Mouse (Mus musculus): Measurements from ENCODE around the gene Large1. TPM values are rescaled to one million over a fixed set of nuclear protein-coding genes. Genes with fewer than 3 reads are reported as not detected.
A peak's percentile ranks its signal among the peaks of the same experiment; 100 is the strongest.
"Not testable (repeated sequence)": the region's sequence is repeated elsewhere in the genome, so short reads cannot be mapped to it uniquely, and the experiment has no call there.

The Large1 gene
- polyA plus RNA-seq, 1 experiment from 2014 or later = 8.7 TPM

DNA sequence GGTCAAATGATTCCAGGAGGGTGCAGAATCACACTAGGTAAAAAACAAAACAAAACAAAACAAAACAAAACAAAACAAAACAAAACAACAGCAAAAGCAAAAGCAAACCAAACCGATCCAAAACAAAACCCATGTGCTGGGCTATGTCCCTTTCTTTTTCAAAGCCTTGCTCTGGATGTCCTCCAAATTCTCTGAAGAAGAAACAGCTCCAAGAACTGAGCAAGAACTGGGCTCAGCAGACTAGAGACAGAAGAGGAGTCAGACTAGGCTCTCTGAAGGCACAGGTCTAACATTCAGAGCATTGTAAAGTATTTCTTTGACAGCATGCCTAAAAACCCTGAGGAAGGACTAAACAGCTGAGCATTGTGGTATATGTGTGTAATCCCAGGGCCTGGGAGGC, 370.5 kb downstream of the Large1 start:
- Histone ChIP-seq H3K4me2 (no peak overlapping the region), H3K4me1 (ENCODE audit: insufficient read depth) (no peaks in the 10 kb centered on the region), H3K36me3 (ENCODE audit: insufficient read depth) (no peaks in the 10 kb centered on the region), H3K27me3 (ENCODE audit: insufficient read depth, low read length) (no peaks in the 10 kb centered on the region), H3K9ac (no peak overlapping the region), H3K4me3 (ENCODE audit: low read depth, low read length) (no peak overlapping the region), H3K27ac (ENCODE audit: low read depth) (no peak overlapping the region), H3K9me3 (ENCODE audit: low read depth, low read length) (no peaks in the 10 kb centered on the region)
- 91% methylated on average over 1 of the region's 1 CpGs for WGBS
- DNase-seq (no peak), ATAC-seq (ENCODE audit: insufficient read depth) (no peak)
- TF ChIP-seq CTCF (IDR thresholded peaks at IDR 0.05; ENCODE audit: low read depth) = no peak

DNA sequence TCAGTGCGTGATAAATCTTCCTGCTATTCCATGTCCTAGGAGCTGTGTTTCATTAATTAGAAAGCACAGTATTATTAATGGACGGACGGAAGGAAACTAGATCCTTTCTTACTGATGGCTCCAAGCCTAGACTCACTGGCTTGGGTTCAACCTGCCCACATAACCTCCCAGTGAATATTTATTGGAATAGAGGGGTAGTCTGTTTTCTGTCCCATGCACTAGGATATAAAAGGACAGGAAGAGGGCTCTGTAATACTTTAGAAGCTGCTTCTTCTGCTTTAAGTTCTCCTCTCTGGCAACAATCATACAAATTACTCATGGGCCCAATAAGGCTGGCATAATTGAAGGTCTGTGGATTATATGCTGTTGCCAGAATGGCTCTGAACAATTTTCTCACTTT, 398.3 kb downstream of the Large1 start:
- ATAC-seq (ENCODE audit: insufficient read depth) (no peak), DNase-seq (no peak)
- Histone ChIP-seq H3K27ac (ENCODE audit: low read depth) (no peak overlapping the region), H3K36me3 (ENCODE audit: insufficient read depth) (no peaks in the 10 kb centered on the region), H3K27me3 (ENCODE audit: insufficient read depth, low read length) (no peaks in the 10 kb centered on the region), H3K4me1 (ENCODE audit: insufficient read depth) (no peaks in the 10 kb centered on the region), H3K9ac (no peak overlapping the region), H3K4me3 (ENCODE audit: low read depth, low read length) (no peak overlapping the region), H3K9me3 (ENCODE audit: low read depth, low read length) (no peaks in the 10 kb centered on the region), H3K4me2 (no peak overlapping the region)
- WGBS = 80% methylated on average over 3 of the region's 3 CpGs
- TF ChIP-seq CTCF (IDR thresholded peaks at IDR 0.05; ENCODE audit: low read depth) = no peak

DNA sequence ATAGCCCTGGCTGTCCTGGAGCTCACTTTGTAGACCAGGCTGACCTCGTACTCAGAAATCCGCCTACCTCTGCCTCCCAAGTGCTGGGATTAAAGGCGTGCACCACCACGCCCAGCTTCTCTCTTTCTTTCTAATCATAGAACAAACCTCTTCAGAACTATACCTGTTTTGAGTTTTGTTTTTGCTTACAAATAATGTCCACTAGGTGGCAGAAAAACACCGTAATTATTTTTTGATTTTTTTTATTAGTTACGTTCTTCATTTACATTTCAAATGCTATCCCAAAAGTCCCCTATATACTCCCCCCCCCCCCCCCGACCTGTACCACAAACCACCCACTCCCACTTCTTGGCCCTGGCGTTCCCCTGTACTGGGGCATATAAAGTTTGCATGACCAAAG, 411.9 kb downstream of the Large1 start:
- 69% methylated on average over 8 of the region's 8 CpGs for WGBS
- H3K9me3 ChIP-seq (ENCODE audit: low read depth, low read length); H3K4me2 ChIP-seq; H3K27ac ChIP-seq (ENCODE audit: low read depth); H3K27me3 ChIP-seq (ENCODE audit: insufficient read depth, low read length); H3K9ac ChIP-seq; H3K4me3 ChIP-seq (ENCODE audit: low read depth, low read length); H3K36me3 ChIP-seq (ENCODE audit: insufficient read depth); ATAC-seq (ENCODE audit: insufficient read depth); H3K4me1 ChIP-seq (ENCODE audit: insufficient read depth): not testable (repeated sequence)
- peak; percentile 8 for DNase-seq

DNA sequence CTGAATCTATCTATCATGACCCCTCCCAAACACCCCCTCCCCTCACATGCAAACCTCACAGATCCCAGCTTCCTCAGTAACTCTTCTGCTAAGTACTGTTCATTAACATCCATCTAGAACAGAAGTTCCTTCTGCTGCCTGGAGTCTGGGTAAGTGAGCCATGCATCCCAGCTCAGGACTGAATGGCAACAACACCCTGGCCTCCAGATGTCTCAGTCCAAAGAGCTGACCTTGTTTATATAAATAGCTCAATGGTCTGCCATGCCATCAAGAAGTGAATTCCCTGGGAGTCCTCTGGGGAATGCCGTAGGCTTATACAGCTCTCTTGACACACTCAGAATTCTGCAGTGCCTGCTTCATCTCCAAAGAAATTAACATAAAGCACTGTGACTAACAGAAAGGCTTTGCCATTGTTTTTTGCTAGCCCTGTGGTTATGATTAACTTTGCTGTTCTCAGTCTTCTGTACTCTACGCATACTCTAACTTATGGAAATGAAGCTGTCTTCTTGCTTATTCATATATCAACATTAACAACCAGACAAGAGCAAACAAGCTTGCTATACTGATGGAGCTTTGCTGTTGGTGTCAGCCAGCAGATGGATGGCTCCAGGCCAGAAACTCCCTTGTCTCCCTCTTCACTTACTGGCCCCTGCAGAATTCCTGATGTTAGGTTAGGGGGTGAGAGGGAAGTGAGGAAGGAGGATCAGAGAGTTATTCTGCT, 434.0 kb downstream of the Large1 start:
- Histone ChIP-seq H3K9me3 (ENCODE audit: low read depth, low read length) (no peaks in the 10 kb centered on the region), H3K4me2 (no peak overlapping the region), H3K27me3 (ENCODE audit: insufficient read depth, low read length) (no peaks in the 10 kb centered on the region), H3K27ac (ENCODE audit: low read depth) (no peak overlapping the region; the same call in 1 of the 2 replicates), H3K9ac (no peak overlapping the region), H3K36me3 (ENCODE audit: insufficient read depth) (no peaks in the 10 kb centered on the region), H3K4me3 (ENCODE audit: low read depth, low read length) (no peak overlapping the region), H3K4me1 (ENCODE audit: insufficient read depth) (no peaks in the 10 kb centered on the region)
- WGBS = 42% methylated on average over 2 of the region's 2 CpGs
- DNase-seq (peak; percentile 43), ATAC-seq (ENCODE audit: insufficient read depth) (peak; percentile 52; the same call in 1 of the 2 replicates)
- TF ChIP-seq CTCF (IDR thresholded peaks at IDR 0.05; ENCODE audit: low read depth) = no peak

DNA sequence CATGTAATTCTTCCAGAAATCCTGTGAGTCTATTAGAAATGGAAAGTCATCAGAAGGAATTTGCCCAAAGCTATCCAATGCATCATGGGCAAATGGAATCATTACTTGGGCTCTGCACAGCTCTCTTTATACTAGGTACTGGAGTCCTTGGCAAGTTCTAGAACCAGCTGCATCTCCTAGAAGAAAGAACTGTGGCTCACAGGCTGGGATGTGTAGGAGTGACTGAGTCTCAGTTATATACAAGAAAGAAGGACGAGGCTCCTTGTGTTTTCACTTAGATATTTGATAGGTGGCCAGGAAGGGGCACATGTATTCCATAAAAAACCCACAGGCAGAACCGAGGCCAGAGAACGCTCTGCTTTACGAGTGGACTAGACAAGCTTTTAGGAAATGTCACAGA, 447.8 kb downstream of the Large1 start:
- WGBS = 74% methylated on average over 4 of the region's 4 CpGs
- Histone ChIP-seq H3K4me2 (no peak overlapping the region), H3K27ac (ENCODE audit: low read depth) (no peak overlapping the region), H3K4me1 (ENCODE audit: insufficient read depth) (no peaks in the 10 kb centered on the region), H3K36me3 (ENCODE audit: insufficient read depth) (no peaks in the 10 kb centered on the region), H3K27me3 (ENCODE audit: insufficient read depth, low read length) (no peaks in the 10 kb centered on the region), H3K4me3 (ENCODE audit: low read depth, low read length) (no peak overlapping the region), H3K9ac (no peak overlapping the region), H3K9me3 (ENCODE audit: low read depth, low read length) (no peaks in the 10 kb centered on the region)
- TF ChIP-seq CTCF (IDR thresholded peaks at IDR 0.05; ENCODE audit: low read depth) = no peak
- no peak for ATAC-seq (ENCODE audit: insufficient read depth)
- no peak for DNase-seq

DNA sequence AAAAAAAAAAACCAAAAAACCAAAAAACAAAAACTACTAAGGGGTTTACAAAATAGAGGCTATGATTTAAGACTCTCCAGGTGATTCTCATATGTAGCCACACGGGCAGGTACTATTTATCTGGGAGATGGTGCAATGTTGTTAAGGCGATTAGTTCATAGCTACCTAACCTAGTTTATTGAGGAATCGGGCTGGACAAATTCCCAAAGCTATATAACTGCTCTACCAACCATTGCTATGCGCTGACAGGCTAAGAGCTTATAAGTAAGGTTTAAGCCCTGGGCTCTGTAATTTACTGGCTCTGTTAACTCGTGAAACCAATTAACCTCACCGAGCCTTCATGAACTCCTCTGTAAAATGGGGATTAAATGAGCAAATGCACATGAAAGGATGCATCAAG, 451.7 kb downstream of the Large1 start:
- WGBS = 90% methylated on average over 6 of the region's 6 CpGs
- DNase-seq = no peak
- no peak overlapping the region for H3K4me3 ChIP-seq (ENCODE audit: low read depth, low read length)

DNA sequence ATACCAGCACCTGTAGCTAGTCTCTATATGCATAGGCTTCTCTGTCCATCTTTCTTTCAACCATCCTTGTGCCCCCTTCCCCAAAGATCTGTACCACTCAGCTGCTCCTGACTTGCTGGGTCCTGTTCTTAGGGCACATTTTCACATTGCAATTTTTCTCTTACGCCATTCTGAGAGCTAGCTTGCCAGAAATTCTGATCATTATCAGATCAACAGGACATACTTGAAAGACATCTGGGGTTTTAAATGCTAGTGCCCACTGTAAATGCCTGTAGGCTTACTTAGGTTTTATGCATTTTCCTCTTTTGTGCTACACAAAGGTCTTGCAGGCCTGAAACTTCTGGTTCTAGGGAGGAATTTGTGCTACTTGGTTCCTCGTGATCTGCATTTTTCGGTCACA, 454.0 kb downstream of the Large1 start:
- ATAC-seq (ENCODE audit: insufficient read depth) (no peak), DNase-seq (no peak)
- Histone ChIP-seq H3K9me3 (ENCODE audit: low read depth, low read length) (no peaks in the 10 kb centered on the region), H3K36me3 (ENCODE audit: insufficient read depth) (no peaks in the 10 kb centered on the region), H3K4me3 (ENCODE audit: low read depth, low read length) (no peak overlapping the region), H3K27ac (ENCODE audit: low read depth) (no peak overlapping the region), H3K4me2 (no peak overlapping the region), H3K27me3 (ENCODE audit: insufficient read depth, low read length) (no peaks in the 10 kb centered on the region), H3K4me1 (ENCODE audit: insufficient read depth) (no peaks in the 10 kb centered on the region), H3K9ac (no peak overlapping the region)
- WGBS = 87% methylated on average over 3 of the region's 3 CpGs
- no peak for TF ChIP-seq CTCF (IDR thresholded peaks at IDR 0.05; ENCODE audit: low read depth)

More for the DNA sequence above, 451.7 kb downstream of the Large1 start:
- ATAC-seq (ENCODE audit: insufficient read depth) = no peak
- no peaks in the 10 kb centered on the region for H3K9me3 ChIP-seq (ENCODE audit: low read depth, low read length)
- H3K27me3 ChIP-seq (ENCODE audit: insufficient read depth, low read length) = no peaks in the 10 kb centered on the region
- H3K36me3 ChIP-seq (ENCODE audit: insufficient read depth) = no peaks in the 10 kb centered on the region
- H3K4me2 ChIP-seq = no peak overlapping the region
- TF ChIP-seq CTCF (IDR thresholded peaks at IDR 0.05; ENCODE audit: low read depth) = no peak
- H3K4me1 ChIP-seq (ENCODE audit: insufficient read depth) = no peaks in the 10 kb centered on the region
- H3K9ac ChIP-seq = no peak overlapping the region
- no peak overlapping the region for H3K27ac ChIP-seq (ENCODE audit: low read depth)

Data from lung, embryonic 14.5 days (tissue).